Mouse (Mus musculus): Measurements from ENCODE around the gene Eid3. TPM values are rescaled to one million over a fixed set of nuclear protein-coding genes. Genes with fewer than 3 reads are reported as not detected.

Gene Eid3
- total RNA-seq, 2 experiments from 2014 or later, result 1.7 to 4.2 TPM

DNA sequence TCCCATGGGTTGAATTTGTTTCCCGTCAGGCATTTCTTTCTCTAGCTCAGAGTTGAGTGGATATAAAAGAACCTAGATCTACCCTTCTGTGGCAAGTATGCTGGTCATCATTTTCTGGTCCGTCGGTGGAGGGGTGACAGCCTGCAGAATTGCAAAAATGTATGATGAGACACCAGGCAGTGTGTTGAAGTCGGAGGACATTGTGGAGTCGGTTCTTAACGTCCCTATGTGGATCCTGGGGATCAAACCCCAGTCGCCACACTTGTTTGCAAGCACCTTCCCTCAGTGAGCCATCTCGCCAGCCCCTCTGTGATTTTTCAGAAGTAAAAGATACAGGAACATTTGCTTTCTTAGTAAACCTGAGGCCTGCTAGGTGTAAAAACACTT is 5.5 kb upstream of the Eid3 start:
- DNase-seq, result no peak

DNA sequence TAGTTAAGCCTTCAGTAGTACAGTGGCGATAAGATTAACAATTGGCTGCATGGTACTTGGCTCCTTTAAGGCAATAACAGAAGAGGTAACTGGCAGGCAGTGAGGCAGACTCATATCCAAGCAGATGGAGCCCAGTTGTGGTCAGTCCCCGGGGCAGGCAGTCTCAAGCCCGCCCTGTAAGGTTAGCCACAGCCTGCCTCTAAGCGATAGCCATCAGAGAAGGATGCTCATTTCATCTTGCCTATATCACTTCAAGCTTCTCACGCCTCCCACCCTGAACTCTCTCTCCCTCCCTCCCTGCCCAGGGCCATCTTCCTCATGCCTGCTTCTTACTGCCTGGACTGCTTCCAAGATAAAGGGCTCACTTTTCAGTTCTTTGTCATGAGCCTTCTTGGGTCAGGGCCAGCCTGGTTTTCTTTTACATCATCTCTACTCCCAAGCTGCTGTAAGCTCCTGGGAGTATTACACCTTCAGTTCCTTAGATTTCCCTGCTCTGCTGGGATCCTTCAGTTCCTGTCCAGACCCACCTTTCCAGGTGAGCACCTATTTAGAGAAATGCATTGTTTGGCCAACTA is 3.2 kb upstream of the Eid3 start:
- peak; percentile 69 for DNase-seq

DNA sequence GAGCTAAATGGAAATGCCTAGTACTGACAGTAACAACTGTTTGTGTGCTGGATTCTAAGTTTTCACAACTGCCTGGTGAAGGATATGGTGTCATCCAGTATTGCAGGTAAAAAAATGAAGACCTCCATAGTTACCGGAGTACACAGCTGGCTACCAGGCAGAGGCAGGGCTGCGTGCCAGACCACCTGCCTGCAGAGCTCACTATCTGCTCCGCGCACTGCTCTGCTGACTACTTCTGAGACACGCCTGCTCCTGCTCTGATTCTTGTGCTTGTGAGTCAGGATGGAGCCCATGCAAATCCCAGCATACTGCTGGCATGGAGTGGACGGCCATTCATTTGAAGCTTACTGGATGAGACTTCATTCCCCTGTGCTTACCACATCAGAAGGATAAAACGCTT is 2.6 kb upstream of the Eid3 start:
- no peak for DNase-seq

DNA sequence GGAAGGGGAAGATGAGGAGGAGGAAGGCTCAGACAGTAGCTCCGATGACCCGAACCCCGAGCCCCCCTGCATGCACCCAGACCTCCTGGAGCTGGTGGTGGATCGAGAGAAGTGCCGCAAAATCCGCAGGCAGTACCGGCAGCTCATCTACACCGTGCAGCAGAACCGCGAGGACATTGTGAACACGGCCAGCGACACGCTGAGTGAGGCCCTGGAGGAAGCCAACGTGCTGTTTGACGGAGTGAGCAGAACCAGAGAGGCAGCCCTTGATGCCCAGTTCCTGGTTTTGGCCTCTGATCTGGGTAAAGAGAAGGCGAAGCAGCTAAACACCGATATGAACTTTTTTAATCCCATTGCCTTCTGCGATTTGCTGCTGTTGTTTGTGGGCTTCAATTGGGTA is 406 bp downstream of the Eid3 start:
- no peak for DNase-seq

- peak; percentile 58 for DNase-seq
Measured at GRCm38 (mm10) chr10:82868418-82869086, 2.1 kb downstream of the Eid3 start.

DNA sequence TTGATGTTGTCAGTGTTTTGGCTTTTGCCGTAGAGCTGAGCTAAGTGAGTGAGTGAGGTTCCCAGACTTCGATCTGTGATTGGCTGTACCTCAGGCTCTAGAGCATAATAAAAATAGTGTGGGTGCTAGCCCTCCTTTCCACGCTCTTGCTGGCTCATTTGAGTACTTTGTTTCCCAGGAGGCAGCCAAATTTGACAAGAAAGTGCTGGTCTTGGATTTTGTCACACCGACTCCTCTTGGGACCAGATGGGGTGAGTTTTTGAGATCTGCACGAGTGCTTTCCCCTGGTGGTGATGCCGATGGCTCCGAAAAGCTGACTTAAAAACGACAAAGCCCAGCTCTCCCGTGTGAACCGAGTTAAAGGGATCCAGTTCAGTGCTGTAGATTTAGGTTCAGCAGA is 9.0 kb downstream of the Eid3 start:
- DNase-seq, result no peak

- peak; percentile 48 for DNase-seq
Measured at GRCm38 (mm10) chr10:82876076-82876796, 9.8 kb downstream of the Eid3 start.

DNA sequence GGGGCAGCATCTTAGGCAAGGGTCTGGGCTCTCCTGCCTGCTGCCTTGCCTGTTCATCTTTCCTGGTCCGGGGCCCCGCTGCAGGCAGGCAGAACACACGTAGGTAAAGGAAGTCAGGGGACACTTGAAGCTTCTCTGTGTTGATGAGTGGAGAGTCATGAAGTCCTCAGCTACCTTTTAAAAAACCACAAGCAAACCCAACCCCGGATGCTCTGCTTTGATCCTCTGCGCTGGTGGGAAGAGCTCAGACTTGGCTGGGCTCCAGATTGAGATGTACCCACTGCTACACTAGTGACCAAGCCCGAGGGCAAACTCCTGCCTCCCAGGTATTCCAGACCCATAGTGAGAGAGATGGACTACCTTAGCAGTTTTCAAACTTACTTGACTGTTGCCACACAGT is 20.9 kb downstream of the Eid3 start:
- DNase-seq, result no peak

DNA sequence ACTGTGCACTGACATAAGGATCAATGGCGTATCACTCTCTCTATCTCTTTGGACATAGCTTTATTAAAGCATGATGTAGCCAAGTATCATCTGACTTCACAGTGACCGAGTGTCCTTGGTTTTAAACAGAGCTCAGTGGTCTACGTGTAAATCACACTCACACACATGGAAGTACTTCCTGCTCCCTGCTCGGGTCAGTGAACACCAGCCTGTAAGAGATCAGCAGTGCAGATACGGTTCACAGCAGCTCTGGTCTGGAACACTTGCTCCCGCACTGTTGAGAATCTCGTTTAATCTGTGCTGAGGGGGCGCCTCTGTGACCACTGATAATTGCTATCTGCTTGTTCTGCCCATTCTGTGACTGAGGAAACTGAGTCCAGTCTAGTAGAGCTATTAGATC is 22.1 kb downstream of the Eid3 start:
- DNase-seq, result no peak

DNA sequence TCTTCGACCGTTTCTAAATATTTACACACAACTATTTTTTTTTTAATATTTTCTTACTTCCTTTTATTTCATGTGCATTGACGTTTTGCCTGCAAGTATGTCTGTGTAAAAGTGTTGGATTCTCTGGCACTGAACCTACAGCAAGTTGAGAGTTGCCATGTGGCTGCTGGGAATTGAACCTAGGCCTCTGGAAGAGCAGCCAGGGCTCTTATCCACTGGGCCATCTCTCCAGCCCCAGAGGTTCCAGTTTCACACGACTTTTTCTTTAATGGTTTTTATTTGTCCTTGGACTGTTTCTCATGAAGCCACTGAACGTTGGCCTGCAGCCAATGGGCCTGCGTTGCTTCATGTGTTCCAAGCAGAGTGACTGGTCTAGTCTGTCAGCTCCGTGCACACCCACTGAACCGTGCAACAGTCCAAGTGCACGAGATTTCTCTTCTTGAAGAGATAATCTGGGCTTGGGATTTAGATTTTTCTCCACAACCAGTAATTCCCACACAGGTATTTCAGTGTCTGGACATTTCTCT is 23.1 kb downstream of the Eid3 start:
- DNase-seq, result peak; percentile 89

- DNase-seq, result no peak
Measured at GRCm38 (mm10) chr10:82890936-82891335, 24.5 kb downstream of the Eid3 start.

- no peak for DNase-seq
Measured at GRCm38 (mm10) chr10:82891427-82891826, 25.0 kb downstream of the Eid3 start.

- DNase-seq, result no peak
Measured at GRCm38 (mm10) chr10:82892442-82893055, 26.1 kb downstream of the Eid3 start.

DNA sequence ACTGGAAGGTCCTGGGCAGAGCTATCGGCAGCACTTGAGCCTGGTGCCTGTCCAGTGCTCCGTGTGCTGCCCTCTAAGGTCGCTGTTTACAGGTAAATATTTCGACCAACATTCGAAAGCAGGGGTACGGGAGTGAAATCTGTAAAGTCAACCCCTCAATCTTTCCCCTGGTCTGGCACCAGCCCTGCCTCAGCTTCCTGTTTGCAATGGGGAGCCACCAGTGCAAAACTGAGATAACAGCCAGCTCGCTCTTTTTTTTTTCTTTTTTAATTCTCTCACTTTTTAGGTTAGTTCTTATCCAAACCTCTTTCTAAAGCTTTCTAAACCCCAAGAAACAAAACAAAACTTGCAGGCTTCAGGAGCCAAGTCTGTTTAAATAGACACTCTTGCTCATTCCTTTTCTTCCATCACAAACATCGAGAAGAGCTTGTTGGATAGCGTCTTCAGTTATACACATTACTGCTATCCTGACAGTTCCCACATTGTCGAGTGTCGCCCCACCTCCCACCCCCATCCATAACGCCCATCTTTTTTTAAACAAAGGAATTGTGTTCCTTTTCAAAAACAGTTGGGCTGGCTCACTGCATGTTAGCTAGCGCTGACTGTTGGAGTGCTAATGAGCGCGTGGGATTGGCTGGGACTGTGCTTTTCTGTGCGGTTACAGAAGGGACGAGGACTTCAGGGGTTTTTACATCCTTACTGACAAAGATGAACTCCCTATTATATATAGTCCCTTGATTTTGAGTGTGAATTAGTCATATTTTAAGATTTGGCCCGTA is 27.6 kb downstream of the Eid3 start:
- DNase-seq, result no peak

- DNase-seq, result no peak
Measured at GRCm38 (mm10) chr10:82897936-82898335, 31.5 kb downstream of the Eid3 start.

DNA sequence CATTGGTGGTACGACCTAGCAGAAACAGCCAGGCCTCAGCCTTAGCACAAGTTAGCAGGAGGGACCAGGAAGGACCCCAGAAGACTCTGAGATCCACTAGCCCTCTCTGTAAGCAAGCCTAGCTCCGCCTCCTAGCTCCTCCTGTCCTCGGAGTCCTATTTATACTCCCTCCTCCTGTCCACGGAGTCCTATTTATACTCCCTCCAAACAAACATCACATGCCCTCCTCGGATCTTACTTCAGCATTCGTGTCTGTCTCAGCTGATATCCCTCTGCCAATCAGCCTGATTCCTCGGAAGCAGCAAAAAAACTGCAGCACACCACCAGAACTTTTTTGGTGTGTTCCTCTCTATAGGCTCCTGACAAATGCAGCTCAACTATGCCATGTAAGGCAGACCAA is 32.5 kb downstream of the Eid3 start:
- DNase-seq, result no peak

DNA sequence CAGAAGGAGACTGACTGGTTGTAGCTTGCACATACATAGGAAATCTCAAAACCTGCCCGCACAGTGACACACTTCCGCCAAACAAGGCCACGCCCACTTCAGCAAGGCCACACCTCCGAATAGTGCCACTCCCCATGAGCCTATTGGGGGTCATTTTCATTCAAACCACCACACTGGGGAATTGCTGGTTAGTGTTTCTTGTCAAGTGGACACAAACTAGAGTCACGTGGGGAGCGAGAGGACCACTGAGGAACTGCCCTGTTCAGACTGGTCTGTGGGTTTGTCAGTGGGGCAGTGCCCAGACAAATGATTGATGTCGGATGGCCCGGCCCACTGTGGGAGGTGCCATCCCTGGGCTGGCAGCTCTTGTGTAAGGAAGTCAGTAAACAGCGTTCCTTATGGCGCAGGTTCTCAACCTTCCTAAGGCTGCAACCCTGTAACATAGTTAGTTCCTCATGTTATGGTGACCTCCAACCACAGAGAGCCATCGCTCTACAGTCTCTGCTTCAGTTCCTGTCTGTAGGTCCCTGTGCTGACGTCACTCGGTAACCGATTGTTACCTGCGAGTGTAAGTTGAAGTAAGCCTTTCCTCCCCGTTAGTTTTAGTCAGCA is 33.5 kb downstream of the Eid3 start:
- peak; percentile 32 for DNase-seq

DNA sequence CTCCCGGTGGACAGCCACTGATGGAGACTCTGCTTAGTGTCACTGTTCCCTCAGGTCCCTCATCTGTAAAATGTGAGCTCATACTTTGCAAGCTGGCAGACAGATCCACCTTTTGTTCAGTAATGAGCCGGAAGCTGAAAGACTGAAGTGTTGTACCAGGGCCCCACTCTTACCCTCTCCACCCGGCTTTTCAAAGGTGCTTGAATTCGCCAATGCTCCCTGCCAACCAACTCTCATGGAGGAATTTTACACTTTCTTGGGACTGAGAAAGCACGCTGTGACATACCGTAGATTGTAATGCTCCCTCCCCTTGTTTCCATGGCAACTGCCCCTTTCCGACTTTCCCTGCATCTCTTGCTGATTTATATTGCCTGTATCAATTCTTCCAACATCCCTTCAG is 34.1 kb downstream of the Eid3 start:
- DNase-seq, result no peak

DNA sequence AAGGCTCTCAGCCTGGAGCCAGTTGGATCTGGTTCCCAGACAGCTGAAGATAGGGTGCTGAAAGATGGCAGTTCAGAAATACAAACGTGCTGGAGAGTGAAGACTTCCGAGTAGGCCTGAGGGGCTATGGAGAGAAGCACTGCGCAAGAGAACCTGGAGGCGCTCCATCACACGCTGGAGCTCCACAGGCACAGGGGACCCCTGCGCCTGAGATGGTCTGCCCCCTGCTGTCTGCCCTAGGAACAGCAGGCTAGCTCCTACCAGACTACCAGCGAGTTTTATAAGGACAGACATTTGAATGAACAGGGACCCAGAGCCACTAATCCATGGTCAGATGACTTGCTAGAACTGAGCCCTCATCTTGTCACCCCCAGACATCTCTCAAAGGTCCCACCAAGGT is 35.0 kb downstream of the Eid3 start:
- peak; percentile 95 for DNase-seq

- DNase-seq, result no peak
Measured at GRCm38 (mm10) chr10:82908526-82908925, 42.1 kb downstream of the Eid3 start.

DNA sequence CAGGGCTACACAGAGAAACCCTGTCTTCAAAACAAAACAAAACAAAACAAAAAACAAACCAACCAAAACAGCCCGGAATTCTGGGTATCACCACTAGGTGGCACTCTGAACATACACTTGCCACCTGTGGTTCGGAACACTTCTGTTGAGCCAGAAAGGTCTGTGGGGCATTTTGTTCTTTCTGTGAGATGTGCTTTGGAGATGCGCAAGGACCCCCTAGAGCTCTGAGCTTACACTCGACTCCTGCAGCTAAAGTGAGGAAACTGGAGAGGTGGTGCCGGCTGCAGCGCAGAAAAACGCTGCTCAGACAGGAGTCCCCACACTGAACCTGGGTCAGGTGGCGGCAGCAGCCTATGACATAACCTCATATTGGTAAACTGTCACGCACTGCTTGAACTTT is 43.0 kb downstream of the Eid3 start:
- DNase-seq, result peak; percentile 78

GRCm38 (mm10) chr10:82910198-82910597 is 43.8 kb downstream of the Eid3 start:
- DNase-seq, result peak; percentile 58

Measured in adrenal gland, postnatal 10 days (tissue).